Mouse (Mus musculus) MEL (cell line): ENCODE measurements around the gene Ikzf2. TPM values are rescaled to one million over a fixed set of nuclear protein-coding genes. Genes with fewer than 3 reads are reported as not detected.

Source experiments
- DNase-seq: peaks from one replicate; pipeline ENCODE4 v3.0.0; 2011; ENCODE audit warnings: low read depth, low spot score
- H3K27ac ChIP-seq: 2 replicates; pipeline ENCODE4 v1.5.1; 2012; ENCODE audit warnings: low read depth, mild to moderate bottlenecking, control low read depth, low read length, moderate library complexity; ENCODE audit not compliant: control insufficient read depth
- H3K27me3 ChIP-seq, 2 experiments: fragments of 150-350 bp in 1 of 2; sonication (generic) in 1 of 2; 2 replicates each; pipeline ENCODE4 v1.6.1; 2012; ENCODE audit warnings: low read length in 2 of 2, mild to moderate bottlenecking in 2 of 2, improper control_type of control experiment in 1 of 2, moderate library complexity in 1 of 2; ENCODE audit not compliant: insufficient read depth in 2 of 2, control insufficient read depth in 1 of 2
- H3K36me3 ChIP-seq, 2 experiments: 2 replicates each; pipeline ENCODE4 v1.6.1; 2012 to 2014; ENCODE audit warnings: low read length in 2 of 2, improper control_type of control experiment in 1 of 2, inconsistent platforms in 1 of 2, mild to moderate bottlenecking in 1 of 2; ENCODE audit not compliant: insufficient read depth in 2 of 2, control insufficient read depth in 1 of 2
- H3K4me1 ChIP-seq, 2 experiments: fragments of 150-350 bp in 1 of 2; sonication (generic) in 1 of 2; 2 replicates each; pipeline ENCODE4 v1.6.1; 2012; ENCODE audit warnings: low read length in 2 of 2, improper control_type of control experiment in 1 of 2, mild to moderate bottlenecking in 1 of 2; ENCODE audit not compliant: insufficient read depth in 2 of 2, control insufficient read depth in 1 of 2
- H3K4me3 ChIP-seq, 2 experiments: fragments of 150-350 bp in 1 of 2; sonication (generic) in 1 of 2; 2 replicates each; pipeline ENCODE4 v1.5.1; 2012; ENCODE audit warnings: low read depth in 2 of 2, low read length in 2 of 2, mild to moderate bottlenecking in 2 of 2, moderate library complexity in 2 of 2, control low read depth in 1 of 2, improper control_type of control experiment in 1 of 2; ENCODE audit not compliant: control insufficient read depth in 1 of 2, insufficient read depth in 1 of 2
- H3K79me2 ChIP-seq: 2 replicates; pipeline ENCODE4 v1.6.1; 2012; ENCODE audit warnings: mild to moderate bottlenecking, low read length, moderate library complexity; ENCODE audit not compliant: control insufficient read depth, poor library complexity, insufficient read depth
- H3K9ac ChIP-seq: 2 replicates; pipeline ENCODE4 v1.6.1; 2012; ENCODE audit warnings: low read depth, mild to moderate bottlenecking, control low read depth, low read length, moderate library complexity; ENCODE audit not compliant: control insufficient read depth, poor library complexity, severe bottlenecking
- H3K9me3 ChIP-seq: fragments of 150-350 bp; sonication (generic); replicated peaks from 2 replicates; pipeline ENCODE4 v1.6.1; 2012; ENCODE audit warnings: mild to moderate bottlenecking, low read length, improper control_type of control experiment, moderate library complexity; ENCODE audit not compliant: insufficient read depth
- BHLHE40 ChIP-seq: IDR thresholded peaks from 2 replicates; pipeline ENCODE4 v1.6.1; 2012; ENCODE audit warnings: low read depth, mild to moderate bottlenecking, inconsistent platforms, low read length, improper control_type of control experiment, borderline replicate concordance
- CHD1 ChIP-seq: IDR thresholded peaks from 2 replicates; pipeline ENCODE4 v1.6.1; 2012; ENCODE audit warnings: low read depth, mild to moderate bottlenecking, inconsistent platforms, low read length, improper control_type of control experiment
- CHD2 ChIP-seq: IDR thresholded peaks from 2 replicates; pipeline ENCODE4 v1.6.1; 2011; ENCODE audit warnings: low read length, improper control_type of control experiment
- EP300 ChIP-seq, 2 experiments: IDR thresholded peaks; 2 replicates each; pipeline ENCODE4 v1.6.1; 2011; ENCODE audit warnings: improper control_type of control experiment in 2 of 2, low read length in 2 of 2, low read depth in 1 of 2, mild to moderate bottlenecking in 1 of 2
- GABPA ChIP-seq: IDR thresholded peaks from 2 replicates; pipeline ENCODE4 v1.6.1; 2012; ENCODE audit warnings: low read depth, mild to moderate bottlenecking, inconsistent platforms, low read length, improper control_type of control experiment, moderate library complexity
- GATA1 ChIP-seq: IDR thresholded peaks from 2 replicates; pipeline ENCODE4 v1.6.1; 2011; ENCODE audit warnings: low read depth, low read length, improper control_type of control experiment
- HCFC1 ChIP-seq: IDR thresholded peaks from 2 replicates; pipeline ENCODE4 v1.6.1; 2012; ENCODE audit warnings: low read depth, mild to moderate bottlenecking, inconsistent platforms, low read length, improper control_type of control experiment, moderate library complexity
- JUND ChIP-seq: IDR thresholded peaks from 2 replicates; pipeline ENCODE4 v1.6.1; 2011; ENCODE audit warnings: low read depth, mild to moderate bottlenecking, improper control_type of control experiment, low read length
- MAFK ChIP-seq: IDR thresholded peaks from 2 replicates; pipeline ENCODE4 v1.6.1; 2011; ENCODE audit warnings: low read depth, mild to moderate bottlenecking, low read length, improper control_type of control experiment, borderline replicate concordance
- MAZ ChIP-seq: IDR thresholded peaks from 2 replicates; pipeline ENCODE4 v1.6.1; 2012; ENCODE audit warnings: low read depth, mild to moderate bottlenecking, inconsistent platforms, low read length, improper control_type of control experiment
- MEF2A ChIP-seq: IDR thresholded peaks from 2 replicates; pipeline ENCODE4 v1.6.1; 2014; ENCODE audit warnings: low read depth, mild to moderate bottlenecking, inconsistent platforms, low read length, improper control_type of control experiment; ENCODE audit not compliant: poor library complexity, insufficient replicate concordance, severe bottlenecking; ENCODE audit errors: extremely low read depth
- MXI1 ChIP-seq: IDR thresholded peaks from 2 replicates; pipeline ENCODE4 v1.6.1; 2011; ENCODE audit warnings: mild to moderate bottlenecking, low read depth, low read length, improper control_type of control experiment
- MYC ChIP-seq: IDR thresholded peaks from 2 replicates; pipeline ENCODE4 v1.6.1; 2011; ENCODE audit warnings: low read depth, mild to moderate bottlenecking, low read length, improper control_type of control experiment, moderate library complexity
- NELFE ChIP-seq: IDR thresholded peaks from 2 replicates; pipeline ENCODE4 v1.6.1; 2011; ENCODE audit warnings: low read depth, low read length, improper control_type of control experiment
- POLR2AphosphoS2 ChIP-seq: IDR thresholded peaks from 2 replicates; pipeline ENCODE4 v1.6.1; 2011; ENCODE audit warnings: low read length, improper control_type of control experiment
- POLR2AphosphoS5 ChIP-seq: IDR thresholded peaks from 2 replicates; pipeline ENCODE4 v1.6.1; 2012; ENCODE audit warnings: low read depth, borderline replicate concordance, mild to moderate bottlenecking, inconsistent platforms, low read length, moderate library complexity, mixed read lengths
- TBP ChIP-seq: IDR thresholded peaks from 2 replicates; pipeline ENCODE4 v1.8.0; 2011; ENCODE audit warnings: low read depth, low read length, improper control_type of control experiment
- TCF12 ChIP-seq: IDR thresholded peaks from 2 replicates; pipeline ENCODE4 v1.6.1; 2014; ENCODE audit warnings: low read depth, mild to moderate bottlenecking, inconsistent platforms, low read length, improper control_type of control experiment, moderate library complexity
- UBTF ChIP-seq: IDR thresholded peaks from 2 replicates; pipeline ENCODE4 v1.6.1; 2012; ENCODE audit warnings: low read depth, mild to moderate bottlenecking, inconsistent platforms, low read length, improper control_type of control experiment, moderate library complexity, borderline replicate concordance; ENCODE audit not compliant: insufficient read depth
- USF2 ChIP-seq, 2 experiments: IDR thresholded peaks; 2 replicates each; pipeline ENCODE4 v1.6.1; 2011 to 2012; ENCODE audit warnings: improper control_type of control experiment in 2 of 2, low read length in 2 of 2, borderline replicate concordance in 1 of 2, inconsistent platforms in 1 of 2, low read depth in 1 of 2, mild to moderate bottlenecking in 1 of 2; ENCODE audit not compliant: insufficient read depth in 1 of 2
- polyA plus RNA-seq, 2 experiments: library from polyadenylated mRNA; stranded (reverse) in 1 of 2; unstranded in 1 of 2; fragments of >175 nt in 1 of 2; fragments of >200 nt in 1 of 2; gene quantifications; 2 replicates each; pipeline versions ENCODE4 v1.2.1 to v1.2.4; 2012; ENCODE audit warnings: low replicate concordance in 2 of 2, low read depth in 1 of 2; ENCODE audit not compliant: insufficient read length in 2 of 2, insufficient read depth in 1 of 2, missing spikeins in 1 of 2
- total RNA-seq: library from RNA; depleted of rRNA; stranded (reverse); fragments of 300-350 nt; gene quantifications from 2 replicates; pipeline ENCODE4 v1.2.3, GENCODE M21; 2012

The Ikzf2 gene
- total and polyA plus RNA-seq, 3 experiments = 2.9 to 5.6 TPM; not detected in 1

DNA sequence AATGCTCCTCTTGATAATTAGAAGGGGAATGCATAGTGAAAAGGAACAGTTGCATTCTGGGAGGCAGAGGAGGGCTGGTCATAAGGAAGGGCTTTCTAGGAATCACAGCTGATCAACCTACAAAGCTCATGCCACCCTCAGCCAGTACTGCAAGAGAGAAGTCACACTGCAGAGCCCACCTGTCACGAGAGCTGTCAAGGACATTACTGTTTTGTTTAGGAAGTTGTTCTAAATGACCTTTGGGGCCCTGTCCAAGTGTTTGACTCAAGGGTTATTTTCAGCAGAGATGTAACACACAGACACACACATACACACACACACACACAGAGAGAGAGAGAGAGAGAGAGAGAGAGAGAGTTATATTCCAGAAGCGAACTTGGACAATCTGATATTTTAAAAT lies 27.3 kb downstream of the Ikzf2 start:
- Histone ChIP-seq H3K4me1 (peaks cover 2 to 10% of the 10 kb centered on the region in 2 experiments; a peak in 3 of 4 replicates), H3K9ac (no peak overlapping the region), H3K4me3 (no peak overlapping the region), H3K27me3 (no peaks in the 10 kb centered on the region), H3K27ac (no peak overlapping the region), H3K79me2 (peaks cover 2% of the 10 kb centered on the region; the same call in 1 of the 2 replicates), H3K9me3 (no peaks in the 10 kb centered on the region), H3K36me3 (peaks cover 0 to 11% of the 10 kb centered on the region in 2 experiments; a peak in 2 of 4 replicates)
- TF ChIP-seq MAZ = no peak
- TF ChIP-seq UBTF = no peak
- no peak for TF ChIP-seq MAFK
- no peak for TF ChIP-seq MXI1
- no peak for TF ChIP-seq POLR2AphosphoS2
- TF ChIP-seq POLR2AphosphoS5 = no peak
- TF ChIP-seq GATA1 = no peak
- TF ChIP-seq BHLHE40 = no peak
- TF ChIP-seq EP300 (IDR thresholded peaks at IDR 0.05; ENCODE audit: low read depth in 1 of 2, low read length in 2 of 2) = no peak
- no peak for TF ChIP-seq JUND
- no peak for TF ChIP-seq TCF12
- TF ChIP-seq CHD1 = no peak
- no peak for TF ChIP-seq MEF2A
- TF ChIP-seq CHD2 = no peak
- no peak for DNase-seq

DNA sequence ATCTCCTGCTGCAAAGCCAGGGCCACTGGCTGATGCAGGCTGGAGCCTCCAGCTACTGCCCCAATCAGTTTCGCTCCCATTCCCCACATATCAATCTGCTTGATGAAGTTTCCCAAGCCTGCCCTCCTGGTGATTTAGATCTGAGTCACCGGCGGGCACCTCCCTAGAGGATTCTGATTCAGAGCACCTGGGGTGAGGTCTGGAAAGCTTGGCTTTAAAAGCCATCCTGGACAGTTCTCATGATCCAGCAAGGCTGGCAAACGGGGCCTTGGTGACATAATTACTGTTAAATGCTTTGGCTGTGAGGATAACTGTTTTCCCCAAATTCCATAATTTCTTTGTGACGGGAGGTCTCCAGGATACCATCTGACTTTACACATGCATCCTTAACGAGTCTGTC lies 29.0 kb downstream of the Ikzf2 start:
- Histone ChIP-seq H3K36me3 (peaks cover 0 to 19% of the 10 kb centered on the region in 2 experiments; a peak in 2 of 4 replicates), H3K9me3 (no peaks in the 10 kb centered on the region), H3K27me3 (no peaks in the 10 kb centered on the region), H3K79me2 (no peaks in the 10 kb centered on the region; the same call in 1 of the 2 replicates), H3K4me1 (peaks cover 6 to 17% of the 10 kb centered on the region in 2 experiments; a peak in 3 of 4 replicates), H3K27ac (no peak overlapping the region), H3K4me3 (no peak overlapping the region), H3K9ac (no peak overlapping the region)
- DNase-seq = no peak
- no peak for TF ChIP-seq NELFE
- no peak for TF ChIP-seq HCFC1
- no peak for TF ChIP-seq USF2 (IDR thresholded peaks at IDR 0.05; ENCODE audit: borderline replicate concordance in 1 of 2, insufficient read depth in 1 of 2, low read depth in 1 of 2, low read length in 2 of 2)
- TF ChIP-seq GABPA = no peak
- no peak for TF ChIP-seq POLR2AphosphoS2
- no peak for TF ChIP-seq TBP
- no peak for TF ChIP-seq MYC
